Mouse (Mus musculus): ENCODE measurements around the gene Astn2.

GRCm38 (mm10) chr4:65367135-65367534, 1037.3 kb downstream of the Astn2 start:
- TF ChIP-seq POLR2A (IDR thresholded peaks at IDR 0.05; ENCODE audit: insufficient read depth, low read depth, low read length), result no peak
- TF ChIP-seq CTCF (IDR thresholded peaks at IDR 0.05; ENCODE audit: insufficient read depth, low read depth, low read length), result no peak
